Mouse (Mus musculus): ENCODE measurements around the gene Ift57. TPM values are rescaled to one million over a fixed set of nuclear protein-coding genes. Genes with fewer than 3 reads are reported as not detected.
A peak's percentile ranks its signal among the peaks of the same experiment; 100 is the strongest.

Ift57 gene
- polyA plus RNA-seq (2014; fragmentation: Nextera tagmentation; extraction: Ambion mirVana), result 26.9 and 28.4 TPM in 2 replicates

- no peaks in the 10 kb centered on the region; the same call in 1 of the 2 replicates for H3K36me3 ChIP-seq (ENCODE audit: control insufficient read depth, insufficient read depth, low read length)
- H3K9me3 ChIP-seq (ENCODE audit: control insufficient read depth, low read depth, low read length), result no peaks in the 10 kb centered on the region
- H3K4me2 ChIP-seq (replicated peaks; ENCODE audit: low read depth, low read length), result peak within 1 kb of the TSS; percentile 72
- peak within 1 kb of the TSS; percentile 75 for H3K4me3 ChIP-seq (ENCODE audit: low read depth, low read length)
- ATAC-seq (ENCODE audit: insufficient number of reproducible peaks, insufficient read depth, low FRiP score, low read depth), result peak; percentile 100
- WGBS, result 2% methylated on average over 53 of the region's 53 CpGs
- H3K4me1 ChIP-seq (ENCODE audit: control insufficient read depth, insufficient read depth, low read length), result peaks cover 4% of the 10 kb centered on the region; the same call in 1 of the 2 replicates
- no peak within 1 kb of the TSS for H3K27ac ChIP-seq (ENCODE audit: low read length)
- no peaks in the 10 kb centered on the region for H3K27me3 ChIP-seq (ENCODE audit: control insufficient read depth, insufficient read depth, low read length)
- H3K9ac ChIP-seq (replicated peaks; ENCODE audit: low read depth, low read length), result peak within 1 kb of the TSS; percentile 68
These were observed at the start of gene Ift57 for GRCm38 (mm10) chr16:49698620-49699525. Gene Ift57, plus strand, starts transcription at chr16:49699233.

GRCm38 (mm10) chr16:49657182-49657581, 41.9 kb upstream of the Ift57 start:
- no peak overlapping the region for H3K27ac ChIP-seq (ENCODE audit: low read length)
- H3K9me3 ChIP-seq (ENCODE audit: control insufficient read depth, low read depth, low read length), result no peaks in the 10 kb centered on the region
- H3K4me1 ChIP-seq (ENCODE audit: control insufficient read depth, insufficient read depth, low read length), result no peaks in the 10 kb centered on the region
- WGBS, result 91% methylated on average over 4 of the region's 4 CpGs
- H3K27me3 ChIP-seq (ENCODE audit: control insufficient read depth, insufficient read depth, low read length), result no peaks in the 10 kb centered on the region
- H3K9ac ChIP-seq (replicated peaks; ENCODE audit: low read depth, low read length), result no peak overlapping the region
- no peak overlapping the region for H3K4me3 ChIP-seq (ENCODE audit: low read depth, low read length)
- no peak for ATAC-seq (ENCODE audit: insufficient number of reproducible peaks, insufficient read depth, low FRiP score, low read depth)
- H3K4me2 ChIP-seq (replicated peaks; ENCODE audit: low read depth, low read length), result no peak overlapping the region
- H3K36me3 ChIP-seq (ENCODE audit: control insufficient read depth, insufficient read depth, low read length), result no peaks in the 10 kb centered on the region

- Histone ChIP-seq H3K4me1 (ENCODE audit: control insufficient read depth, insufficient read depth, low read length) (no peaks in the 10 kb centered on the region), H3K9ac (replicated peaks; ENCODE audit: low read depth, low read length) (no peak overlapping the region), H3K27me3 (ENCODE audit: control insufficient read depth, insufficient read depth, low read length) (no peaks in the 10 kb centered on the region), H3K36me3 (ENCODE audit: control insufficient read depth, insufficient read depth, low read length) (no peaks in the 10 kb centered on the region), H3K4me3 (ENCODE audit: low read depth, low read length) (no peak overlapping the region), H3K27ac (ENCODE audit: low read length) (no peak overlapping the region), H3K9me3 (ENCODE audit: control insufficient read depth, low read depth, low read length) (no peaks in the 10 kb centered on the region), H3K4me2 (replicated peaks; ENCODE audit: low read depth, low read length) (no peak overlapping the region)
- ATAC-seq (ENCODE audit: insufficient number of reproducible peaks, insufficient read depth, low FRiP score, low read depth), result no peak
- WGBS, result 81% methylated on average over 5 of the region's 5 CpGs
These were observed 41.0 kb upstream of the Ift57 start for GRCm38 (mm10) chr16:49658029-49658428.

GRCm38 (mm10) chr16:49659131-49659530, 39.9 kb upstream of the Ift57 start:
- 68% methylated on average over 2 of the region's 2 CpGs for WGBS
- no peaks in the 10 kb centered on the region for H3K27me3 ChIP-seq (ENCODE audit: control insufficient read depth, insufficient read depth, low read length)
- H3K27ac ChIP-seq (ENCODE audit: low read length), result no peak overlapping the region
- H3K9me3 ChIP-seq (ENCODE audit: control insufficient read depth, low read depth, low read length), result no peaks in the 10 kb centered on the region
- ATAC-seq (ENCODE audit: insufficient number of reproducible peaks, insufficient read depth, low FRiP score, low read depth), result no peak
- no peaks in the 10 kb centered on the region for H3K4me1 ChIP-seq (ENCODE audit: control insufficient read depth, insufficient read depth, low read length)
- H3K4me2 ChIP-seq (replicated peaks; ENCODE audit: low read depth, low read length), result no peak overlapping the region
- H3K9ac ChIP-seq (replicated peaks; ENCODE audit: low read depth, low read length), result no peak overlapping the region
- no peaks in the 10 kb centered on the region for H3K36me3 ChIP-seq (ENCODE audit: control insufficient read depth, insufficient read depth, low read length)
- H3K4me3 ChIP-seq (ENCODE audit: low read depth, low read length), result no peak overlapping the region

GRCm38 (mm10) chr16:49660111-49660510, 38.9 kb upstream of the Ift57 start:
- Histone ChIP-seq H3K27me3 (ENCODE audit: control insufficient read depth, insufficient read depth, low read length) (no peaks in the 10 kb centered on the region), H3K27ac (ENCODE audit: low read length) (no peak overlapping the region), H3K9me3 (ENCODE audit: control insufficient read depth, low read depth, low read length) (no peaks in the 10 kb centered on the region), H3K4me1 (ENCODE audit: control insufficient read depth, insufficient read depth, low read length) (no peaks in the 10 kb centered on the region), H3K9ac (replicated peaks; ENCODE audit: low read depth, low read length) (no peak overlapping the region), H3K4me2 (replicated peaks; ENCODE audit: low read depth, low read length) (no peak overlapping the region), H3K36me3 (ENCODE audit: control insufficient read depth, insufficient read depth, low read length) (no peaks in the 10 kb centered on the region), H3K4me3 (ENCODE audit: low read depth, low read length) (no peak overlapping the region)
- WGBS, result 93% methylated on average over 3 of the region's 3 CpGs
- ATAC-seq (ENCODE audit: insufficient number of reproducible peaks, insufficient read depth, low FRiP score, low read depth), result no peak

- no peak for ATAC-seq (ENCODE audit: insufficient number of reproducible peaks, insufficient read depth, low FRiP score, low read depth)
- no peak overlapping the region for H3K9ac ChIP-seq (replicated peaks; ENCODE audit: low read depth, low read length)
- H3K36me3 ChIP-seq (ENCODE audit: control insufficient read depth, insufficient read depth, low read length), result no peaks in the 10 kb centered on the region
- no peaks in the 10 kb centered on the region for H3K9me3 ChIP-seq (ENCODE audit: control insufficient read depth, low read depth, low read length)
- no peak overlapping the region for H3K4me2 ChIP-seq (replicated peaks; ENCODE audit: low read depth, low read length)
- no peak overlapping the region for H3K4me3 ChIP-seq (ENCODE audit: low read depth, low read length)
- H3K27ac ChIP-seq (ENCODE audit: low read length), result no peak overlapping the region
- no peaks in the 10 kb centered on the region for H3K4me1 ChIP-seq (ENCODE audit: control insufficient read depth, insufficient read depth, low read length)
- H3K27me3 ChIP-seq (ENCODE audit: control insufficient read depth, insufficient read depth, low read length), result no peaks in the 10 kb centered on the region
- 92% methylated on average over 6 of the region's 6 CpGs for WGBS
These were observed 36.8 kb upstream of the Ift57 start for GRCm38 (mm10) chr16:49662201-49662600.

GRCm38 (mm10) chr16:49664677-49665076, 34.4 kb upstream of the Ift57 start:
- H3K9ac ChIP-seq (replicated peaks; ENCODE audit: low read depth, low read length), result no peak overlapping the region
- H3K4me3 ChIP-seq (ENCODE audit: low read depth, low read length), result no peak overlapping the region
- no peaks in the 10 kb centered on the region for H3K27me3 ChIP-seq (ENCODE audit: control insufficient read depth, insufficient read depth, low read length)
- no peak for ATAC-seq (ENCODE audit: insufficient number of reproducible peaks, insufficient read depth, low FRiP score, low read depth)
- H3K27ac ChIP-seq (ENCODE audit: low read length), result no peak overlapping the region
- H3K9me3 ChIP-seq (ENCODE audit: control insufficient read depth, low read depth, low read length), result no peaks in the 10 kb centered on the region
- H3K36me3 ChIP-seq (ENCODE audit: control insufficient read depth, insufficient read depth, low read length), result no peaks in the 10 kb centered on the region
- peaks cover 6% of the 10 kb centered on the region; the same call in 1 of the 2 replicates for H3K4me1 ChIP-seq (ENCODE audit: control insufficient read depth, insufficient read depth, low read length)
- no peak overlapping the region for H3K4me2 ChIP-seq (replicated peaks; ENCODE audit: low read depth, low read length)
- 86% methylated on average over 7 of the region's 7 CpGs for WGBS

GRCm38 (mm10) chr16:49679666-49680065, 19.4 kb upstream of the Ift57 start:
- Histone ChIP-seq H3K27ac (ENCODE audit: low read length) (no peak overlapping the region), H3K4me1 (ENCODE audit: control insufficient read depth, insufficient read depth, low read length) (no peaks in the 10 kb centered on the region), H3K4me3 (ENCODE audit: low read depth, low read length) (no peak overlapping the region), H3K9ac (replicated peaks; ENCODE audit: low read depth, low read length) (no peak overlapping the region), H3K36me3 (ENCODE audit: control insufficient read depth, insufficient read depth, low read length) (no peaks in the 10 kb centered on the region), H3K9me3 (ENCODE audit: control insufficient read depth, low read depth, low read length) (no peaks in the 10 kb centered on the region), H3K4me2 (replicated peaks; ENCODE audit: low read depth, low read length) (no peak overlapping the region), H3K27me3 (ENCODE audit: control insufficient read depth, insufficient read depth, low read length) (no peaks in the 10 kb centered on the region)
- WGBS, result 64% methylated on average over 6 of the region's 6 CpGs
- no peak for ATAC-seq (ENCODE audit: insufficient number of reproducible peaks, insufficient read depth, low FRiP score, low read depth)
